Mouse (Mus musculus): Measurements from ENCODE around the gene Atp1a2. TPM values are rescaled to one million over a fixed set of nuclear protein-coding genes. Genes with fewer than 3 reads are reported as not detected.

Gene Atp1a2
- total RNA-seq, 2 experiments from 2014 or later, result 930 to 1,020 TPM

DNA sequence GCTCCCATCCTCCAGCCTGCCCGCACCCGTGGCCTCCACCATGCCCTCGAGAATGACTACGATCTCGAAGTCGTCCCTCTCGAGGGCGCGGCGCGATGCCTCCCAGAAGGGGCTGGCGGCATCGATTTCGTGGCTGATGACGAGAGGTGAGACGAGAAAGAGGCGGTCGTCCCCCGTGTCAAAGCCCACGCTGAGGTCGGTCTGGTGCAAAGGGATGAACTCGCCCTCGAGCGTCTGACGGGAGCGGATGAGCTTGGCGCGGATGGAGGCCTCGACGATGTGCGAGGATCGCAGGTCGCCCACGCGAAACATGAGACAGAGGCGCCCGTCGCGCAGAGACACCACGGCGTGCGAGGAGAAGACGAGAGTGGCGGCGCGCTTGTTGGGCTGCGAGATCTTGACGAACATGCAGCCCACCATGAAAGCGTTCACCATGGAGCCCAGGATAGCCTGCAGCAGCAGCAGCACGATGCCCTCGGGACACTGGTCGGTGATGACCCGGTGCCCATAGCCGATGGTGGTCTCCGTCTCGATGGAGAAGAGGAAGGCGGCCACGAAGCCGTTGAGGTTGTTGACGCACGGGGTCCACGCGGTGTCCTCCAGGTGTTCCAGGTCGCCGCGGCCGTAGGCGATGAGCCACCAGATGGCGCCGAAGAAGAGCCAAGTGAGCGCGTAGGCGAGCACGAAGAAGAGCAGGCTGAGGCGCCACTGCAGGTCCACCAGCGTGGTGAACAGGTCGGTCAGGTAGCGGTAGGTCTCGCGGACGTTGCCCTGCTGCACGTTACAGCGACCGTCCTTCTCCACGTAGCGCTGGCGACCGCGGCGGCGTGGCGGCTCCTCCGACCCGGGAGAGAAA, 28.0 kb upstream of the Atp1a2 start:
- intact Hi-C loops (cut with DNase I), result loop anchor here (2.0 kb wide), 1 partner anchor 29 kb away; no protein-coding TSS in a partner anchor
- peak; percentile 42 to 43 for DNase-seq

- DNase-seq, result peak; percentile 63 to 67
- intact Hi-C loops (cut with DNase I), result loop anchor here (5.0 kb wide), 2 partner anchors 202 to 277 kb away; no protein-coding TSS in a partner anchor
Measured at GRCm38 (mm10) chr1:172324725-172325124, 26.9 kb upstream of the Atp1a2 start.

- intact Hi-C loops (cut with DNase I), result loop anchor here (5.0 kb wide), 2 partner anchors 202 to 277 kb away; no protein-coding TSS in a partner anchor
- DNase-seq, result no peak
Measured at GRCm38 (mm10) chr1:172323801-172324359, 26.0 kb upstream of the Atp1a2 start.

DNA sequence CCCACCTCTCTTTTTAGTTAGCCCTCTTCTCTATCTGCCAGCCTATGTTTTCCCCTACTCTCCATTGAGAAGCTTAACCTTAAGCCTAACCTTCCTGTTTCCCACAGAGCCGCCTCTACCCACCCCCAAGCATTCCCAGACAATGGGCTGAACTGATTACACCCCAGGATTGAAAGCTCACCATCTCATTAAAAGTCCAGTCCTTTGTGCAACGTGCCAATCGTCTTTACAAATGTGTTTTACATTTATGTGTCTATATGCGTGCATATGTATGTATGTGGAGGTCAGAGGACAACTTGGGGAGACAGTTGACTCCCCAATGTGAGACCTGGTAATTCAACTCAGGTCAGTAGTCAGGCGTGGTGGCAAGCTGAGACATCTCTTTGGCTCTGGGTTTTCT, 25.4 kb upstream of the Atp1a2 start:
- no peak for DNase-seq
- intact Hi-C loops (cut with DNase I), result loop anchor here (5.0 kb wide), 2 partner anchors 201 to 276 kb away; no protein-coding TSS in a partner anchor

- intact Hi-C loops (cut with DNase I), result loop anchor here (5.0 kb wide), 2 partner anchors 200 to 275 kb away; no protein-coding TSS in a partner anchor
- no peak for DNase-seq
Measured at GRCm38 (mm10) chr1:172322725-172323124, 24.9 kb upstream of the Atp1a2 start.

DNA sequence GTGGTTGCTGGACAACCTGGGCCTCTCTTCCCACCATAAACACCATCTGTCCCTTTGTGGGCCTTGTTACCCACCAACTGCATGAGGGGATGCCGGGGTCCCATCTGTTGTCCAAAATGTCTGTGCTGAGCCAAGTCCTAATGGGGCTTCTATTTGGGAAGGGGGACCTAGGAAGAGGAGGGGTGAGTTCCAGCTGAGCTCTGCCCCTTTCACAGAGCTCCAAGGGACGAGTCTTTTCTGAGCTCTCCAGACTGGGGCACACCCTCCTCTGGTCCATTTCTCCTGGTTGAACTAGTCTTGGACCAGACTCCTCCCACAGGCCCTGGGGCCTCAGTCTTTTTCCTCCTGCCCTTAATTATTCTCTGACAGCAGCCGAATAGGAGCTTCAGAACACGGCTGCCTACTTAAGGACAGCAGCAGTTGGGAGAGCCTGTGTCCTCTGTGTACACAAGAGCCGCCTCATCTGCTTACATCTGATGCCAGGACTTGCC, 22.1 kb upstream of the Atp1a2 start:
- intact Hi-C loops (cut with DNase I), result loop anchor here (5.0 kb wide), 2 partner anchors 198 to 273 kb away; no protein-coding TSS in a partner anchor
- no peak for DNase-seq

DNA sequence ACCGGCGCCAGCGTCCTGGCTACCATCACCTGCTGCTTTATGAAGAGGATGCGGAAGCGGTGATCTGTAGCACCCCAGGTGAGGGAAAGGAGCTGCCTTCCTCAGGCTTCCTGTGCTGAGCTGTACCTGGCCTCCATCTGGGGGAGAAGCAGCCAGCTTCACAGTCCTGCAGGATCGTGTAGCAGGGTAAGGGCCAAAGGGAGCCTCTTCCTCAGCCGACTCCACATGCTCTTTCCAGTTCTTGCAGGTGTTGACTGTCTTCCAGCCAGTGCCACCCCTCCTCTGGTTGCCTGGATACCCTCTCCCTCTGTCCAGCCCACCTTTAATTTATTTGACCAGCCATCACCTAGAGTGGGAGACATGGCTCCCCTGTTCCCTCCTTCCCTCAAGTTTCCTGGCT, 21.5 kb upstream of the Atp1a2 start:
- intact Hi-C loops (cut with DNase I), result no loop called here
- no peak for DNase-seq

DNA sequence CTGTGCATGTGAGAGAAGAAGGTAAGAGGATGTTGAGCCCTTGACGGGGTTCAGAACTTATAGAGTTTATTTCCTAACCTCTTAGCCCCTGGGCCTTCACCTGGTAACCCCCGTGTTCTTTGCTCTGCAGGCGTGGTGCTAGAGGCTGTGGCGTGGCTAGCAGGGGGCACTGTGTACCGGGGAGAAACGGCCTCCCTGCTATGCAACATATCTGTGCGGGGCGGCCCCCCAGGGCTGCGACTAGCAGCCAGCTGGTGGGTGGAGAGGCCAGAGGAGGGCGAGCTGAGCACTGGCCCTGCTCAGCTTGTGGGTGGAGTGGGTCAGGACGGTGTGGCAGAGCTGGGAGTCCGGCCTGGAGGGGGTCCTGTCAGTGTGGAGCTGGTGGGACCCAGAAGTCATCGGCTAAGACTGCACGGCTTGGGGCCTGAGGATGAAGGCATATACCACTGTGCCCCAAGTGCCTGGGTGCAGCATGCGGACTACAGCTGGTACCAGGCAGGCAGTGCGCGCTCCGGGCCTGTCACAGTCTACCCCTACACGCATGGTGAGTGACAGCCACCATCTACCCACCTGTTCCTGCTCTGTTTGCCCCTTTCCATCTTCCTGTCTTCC, 20.7 kb upstream of the Atp1a2 start:
- DNase-seq, result no peak
- intact Hi-C loops (cut with DNase I), result no loop called here

- intact Hi-C loops (cut with DNase I), result no loop called here
- DNase-seq, result no peak
Measured at GRCm38 (mm10) chr1:172317946-172318345, 20.1 kb upstream of the Atp1a2 start.

DNA sequence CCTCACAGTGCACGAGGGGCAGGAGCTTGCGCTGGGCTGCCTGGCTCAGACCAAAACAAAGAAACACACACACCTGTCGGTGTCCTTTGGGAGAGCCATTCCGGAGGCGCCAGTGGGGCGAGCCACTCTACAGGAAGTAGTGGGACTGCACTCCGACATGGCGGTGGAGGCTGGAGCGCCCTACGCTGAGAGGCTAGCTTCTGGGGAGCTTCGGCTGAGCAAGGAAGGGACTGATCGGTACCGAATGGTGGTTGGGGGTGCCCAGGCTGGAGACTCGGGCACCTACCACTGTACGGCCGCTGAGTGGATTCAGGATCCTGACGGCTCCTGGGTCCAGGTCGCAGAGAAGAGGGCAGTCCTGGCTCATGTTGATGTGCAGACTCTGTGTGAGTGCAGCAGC, 19.6 kb upstream of the Atp1a2 start:
- intact Hi-C loops (cut with DNase I), result no loop called here
- DNase-seq, result no peak

- intact Hi-C loops (cut with DNase I), result loop anchor here (5.0 kb wide), 1 partner anchor 168 kb away; the partner anchor contains the start of gene Dcaf8
- DNase-seq, result no peak
Measured at GRCm38 (mm10) chr1:172314911-172315310, 17.0 kb upstream of the Atp1a2 start.

GRCm38 (mm10) chr1:172313613-172314411, 15.9 kb upstream of the Atp1a2 start:
- DNase-seq, result no peak
- intact Hi-C loops (cut with DNase I), result loop anchor here (5.0 kb wide), 1 partner anchor 167 kb away; the partner anchor contains the start of gene Dcaf8

DNA sequence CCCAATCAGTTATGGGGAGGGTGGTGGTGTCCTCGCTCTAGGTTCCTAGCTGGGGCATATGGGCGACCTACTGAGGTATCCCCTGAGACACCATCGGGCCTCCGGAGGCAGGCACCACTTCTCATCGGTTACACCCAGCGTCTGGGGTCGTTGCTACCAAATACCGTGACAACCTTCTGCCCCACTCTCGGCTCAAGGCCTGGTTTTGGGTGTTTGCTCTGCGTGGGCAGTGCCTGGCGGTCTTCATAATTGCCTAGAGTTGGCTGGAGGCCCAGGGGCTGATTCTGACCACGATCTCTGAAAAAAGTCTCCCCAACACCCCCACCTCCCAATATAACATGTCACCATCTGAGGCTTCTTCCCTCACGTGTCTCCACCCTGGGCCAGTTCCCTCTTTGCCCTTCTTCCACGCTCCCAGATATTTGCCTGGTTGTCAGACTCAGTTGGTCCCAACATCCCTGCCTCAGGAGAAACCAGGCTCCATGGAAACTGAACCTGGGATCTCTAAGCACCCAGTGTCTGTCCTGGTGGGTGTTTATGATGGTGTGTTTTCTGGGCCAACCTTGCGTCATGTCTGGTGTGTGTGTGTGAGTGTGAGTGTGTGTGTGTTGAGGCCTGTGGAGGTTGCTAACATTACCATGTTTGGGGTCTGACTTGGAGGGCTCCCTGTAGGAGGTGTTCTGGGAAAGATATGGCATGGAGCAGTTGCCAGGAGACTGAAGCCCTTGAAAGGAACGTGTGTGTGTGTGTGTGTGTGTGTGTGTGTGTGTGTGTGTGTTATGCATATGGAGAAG, 15.1 kb upstream of the Atp1a2 start:
- intact Hi-C loops (cut with DNase I), result loop anchor here (5.0 kb wide), 1 partner anchor 166 kb away; the partner anchor contains the start of gene Dcaf8
- no peak for DNase-seq

DNA sequence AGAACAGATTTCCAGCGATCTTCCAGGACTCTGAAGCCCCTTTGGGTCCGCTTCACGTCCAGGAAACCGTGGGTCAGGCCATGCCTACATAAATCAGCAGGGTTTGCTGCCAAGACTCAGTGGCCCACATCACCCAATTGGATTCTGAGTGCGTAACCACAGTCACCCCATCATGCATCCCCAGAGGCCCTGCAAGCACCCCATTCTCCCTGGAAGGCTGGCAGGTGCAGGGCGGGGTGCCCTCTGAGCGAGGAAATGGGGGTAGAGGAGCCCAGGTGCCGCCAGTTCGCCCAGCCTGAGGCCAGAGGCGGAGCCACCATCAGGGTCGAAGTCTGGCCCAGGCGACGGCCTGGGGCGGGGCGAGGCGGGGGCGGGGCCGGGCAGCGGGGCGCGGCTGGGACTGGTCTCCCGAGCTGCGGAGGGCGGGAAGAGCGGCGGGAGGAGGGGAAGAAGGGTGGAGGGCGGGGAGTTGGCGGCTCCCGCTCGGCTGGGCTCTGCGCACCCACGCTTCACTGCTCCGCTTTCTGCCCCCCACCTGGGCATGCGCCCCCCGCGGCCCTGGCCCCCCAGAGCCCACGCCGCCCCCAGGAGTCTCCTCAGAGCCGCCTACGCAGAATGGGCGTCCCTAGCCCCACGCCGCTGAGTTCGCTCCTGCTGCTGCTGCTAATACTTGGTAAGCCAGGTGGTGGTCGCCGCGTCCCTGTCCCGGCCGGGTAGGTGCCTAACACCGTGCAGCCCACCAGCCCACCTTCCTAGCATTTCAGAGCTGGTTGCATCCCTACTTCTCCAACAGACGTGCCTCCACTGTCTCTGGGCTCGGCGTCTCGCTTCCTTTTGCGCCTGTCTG, 14.3 kb upstream of the Atp1a2 start:
- DNase-seq, result peak; percentile 81 to 86
- intact Hi-C loops (cut with DNase I), result loop anchor here (5.0 kb wide), 1 partner anchor 165 kb away; the partner anchor contains the start of gene Dcaf8

DNA sequence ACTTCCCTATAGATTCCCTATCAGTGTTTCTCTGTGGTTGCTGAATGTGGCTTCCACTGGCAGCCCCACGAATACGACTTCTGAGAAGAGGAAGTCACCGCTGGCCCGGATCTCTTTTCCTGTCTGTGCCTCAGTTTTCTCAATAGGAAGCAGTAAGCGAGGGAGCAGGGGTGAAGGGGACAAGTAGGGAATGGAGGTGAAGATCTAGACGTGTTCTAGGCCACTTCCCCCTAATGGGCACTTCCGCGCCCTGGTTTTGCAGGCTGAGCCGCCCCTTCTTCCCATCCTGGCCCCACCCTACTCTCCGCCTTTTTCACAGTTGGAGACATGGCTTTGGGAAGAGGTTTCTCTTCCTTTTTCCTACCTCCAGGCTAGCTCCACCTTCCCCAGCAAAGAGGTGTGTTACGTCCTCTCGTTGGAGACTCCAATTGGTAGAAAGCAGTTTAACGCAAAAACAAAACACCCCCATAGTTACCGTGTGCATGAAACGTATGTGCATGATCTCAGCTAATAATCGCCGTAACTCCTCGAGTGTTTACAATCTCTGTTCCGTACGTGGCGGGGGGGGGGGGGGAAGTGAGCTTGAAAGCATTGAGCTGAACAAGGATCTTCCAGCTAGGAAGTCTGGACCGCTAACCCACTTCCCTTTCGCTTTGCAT, 13.5 kb upstream of the Atp1a2 start:
- intact Hi-C loops (cut with DNase I), result loop anchor here (5.0 kb wide), 1 partner anchor 164 kb away; the partner anchor contains the start of gene Dcaf8
- DNase-seq, result peak in 1 of 2 experiments; percentile 50

- intact Hi-C loops (cut with DNase I), result loop anchor here (5.0 kb wide), 3 partner anchors 38 to 163 kb away; partner anchors contain the start of gene Dcaf8
- peak; percentile 90 to 91 for DNase-seq
Measured at GRCm38 (mm10) chr1:172309699-172310398, 12.0 kb upstream of the Atp1a2 start.

DNA sequence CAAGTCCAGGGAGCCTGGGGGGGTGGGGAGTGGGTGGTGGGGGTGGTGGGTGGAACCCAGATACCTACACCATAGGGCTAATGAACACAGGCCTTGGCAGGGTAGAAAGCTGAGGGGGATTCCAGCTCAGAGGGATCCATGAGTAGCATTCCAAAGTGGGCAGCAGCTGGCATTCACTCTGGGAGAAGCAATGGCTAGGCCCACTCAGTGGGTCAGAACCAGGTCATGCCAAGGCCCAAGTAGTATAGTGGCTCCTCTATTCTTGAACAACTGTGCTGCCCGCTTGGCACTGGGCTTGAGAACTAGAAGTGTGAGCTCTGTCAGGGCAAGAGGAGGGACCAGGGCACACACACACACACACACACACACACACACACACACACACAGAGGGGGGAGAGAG, 10.5 kb upstream of the Atp1a2 start:
- DNase-seq, result no peak
- intact Hi-C loops (cut with DNase I), result loop anchor here (5.0 kb wide), 2 partner anchors 36 to 61 kb away; no protein-coding TSS in a partner anchor
